Mouse (Mus musculus): ENCODE data around the gene Ubqln1. TPM values are rescaled to one million over a fixed set of nuclear protein-coding genes. Genes with fewer than 3 reads are reported as not detected.
A peak's percentile ranks its signal among the peaks of the same experiment; 100 is the strongest.

Gene Ubqln1
- total RNA-seq, 2 experiments from 2014 or later = 49.0 to 51.9 TPM

- Histone ChIP-seq H3K4me3 (no peak overlapping the region), H3K27ac (no peak overlapping the region)
- intact Hi-C loops (cut with DNase I) = no loop called here
- no peak for DNase-seq
- no peak for TF ChIP-seq CTCF (IDR thresholded peaks at IDR 0.05)
These were observed 83.8 kb downstream of the Ubqln1 start for GRCm38 (mm10) chr13:58131692-58132091.

DNA sequence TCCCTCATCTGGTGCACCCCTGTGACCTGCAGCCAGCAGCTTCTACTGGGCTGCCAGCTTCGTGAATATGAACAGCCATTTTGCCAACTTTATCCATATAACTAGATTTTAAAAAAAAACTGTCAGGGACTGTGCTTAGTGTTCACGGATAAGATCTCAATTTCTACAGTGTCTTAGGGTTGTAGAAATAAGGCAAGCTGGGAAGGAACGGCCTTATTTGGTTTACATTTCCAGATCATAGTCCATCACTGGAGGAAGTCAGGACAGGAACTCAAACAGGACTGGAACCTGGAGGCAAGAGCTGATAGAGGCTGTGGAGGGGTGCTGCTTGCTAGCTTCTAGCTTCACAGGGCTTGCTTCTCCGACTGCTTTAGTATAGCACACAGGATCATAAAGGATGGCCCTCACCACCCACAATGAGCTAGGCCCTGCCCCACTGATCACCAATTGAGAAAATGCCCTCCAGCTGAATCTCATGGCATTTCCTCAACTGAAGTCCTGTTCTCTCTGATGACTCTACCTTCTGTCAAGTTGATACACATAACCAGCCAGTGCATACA is 85.7 kb downstream of the Ubqln1 start:
- no peak for TF ChIP-seq CTCF (IDR thresholded peaks at IDR 0.05)

GRCm38 (mm10) chr13:58128768-58129671 is 86.4 kb downstream of the Ubqln1 start:
- peak overlapping the region; percentile 100 for H3K27ac ChIP-seq
- peak; percentile 9; the same call in 1 of the 2 replicates for TF ChIP-seq CTCF (IDR thresholded peaks at IDR 0.05)
- DNase-seq = peak; percentile 99
- peak overlapping the region; percentile 96 for H3K4me3 ChIP-seq
- intact Hi-C loops (cut with DNase I) = loop anchor here (2.0 to 10.0 kb wide), 2 partner anchors 28 to 256 kb away; partner anchors contain the start of genes 2210016F16Rik and Idnk

More for the DNA sequence above, 85.7 kb downstream of the Ubqln1 start:
- DNase-seq = no peak
- intact Hi-C loops (cut with DNase I) = loop anchor here (2.0 to 10.0 kb wide), 2 partner anchors 27 to 255 kb away; partner anchors contain the start of genes 2210016F16Rik and Idnk
- H3K27ac ChIP-seq = peak overlapping the region; percentile 100
- H3K4me3 ChIP-seq = peak overlapping the region; percentile 96

- TF ChIP-seq CTCF (IDR thresholded peaks at IDR 0.05) = no peak
- Histone ChIP-seq H3K4me3 (peak within 1 kb of the TSS; percentile 96), H3K27ac (peak within 1 kb of the TSS; percentile 100)
- peak; percentile 97 for DNase-seq
- intact Hi-C loops (cut with DNase I) = loop anchor here (2.0 to 10.0 kb wide), 2 partner anchors 28 to 256 kb away; partner anchors contain the start of genes 2210016F16Rik and Idnk
These were observed 87.1 kb downstream of the Ubqln1 start, which contains the start of gene Hnrnpa0 for GRCm38 (mm10) chr13:58128396-58128767. Gene Hnrnpa0, minus strand, starts transcription at chr13:58128556.

DNA sequence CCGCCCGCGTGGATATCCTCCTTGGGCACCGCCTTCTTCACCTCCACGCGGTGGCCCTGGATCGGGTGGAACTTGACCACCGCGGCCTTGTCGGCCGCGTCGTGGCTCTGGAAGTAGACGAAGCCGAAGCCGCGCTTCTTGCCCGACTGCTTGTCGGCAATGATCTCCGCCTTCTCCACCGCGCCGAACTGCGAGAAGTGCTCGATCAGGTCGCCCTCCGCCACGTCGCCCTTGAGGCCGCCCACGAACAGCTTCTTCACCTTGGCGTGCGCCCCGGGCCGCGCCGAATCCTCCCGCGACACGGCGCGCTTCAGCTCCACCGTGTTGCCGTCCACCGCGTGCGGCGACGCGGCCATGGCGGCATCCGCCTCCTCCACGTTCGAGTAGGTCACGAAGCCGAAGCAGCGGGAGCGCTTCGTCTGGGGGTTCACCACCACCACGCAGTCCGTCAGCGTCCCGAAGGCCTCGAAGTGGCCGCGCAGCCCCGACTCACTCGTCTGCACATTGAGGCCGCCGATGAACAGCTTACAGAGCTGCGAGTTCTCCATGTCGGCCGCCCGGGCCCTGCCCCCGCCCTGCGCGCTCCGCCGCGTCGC is 87.6 kb downstream of the Ubqln1 start:
- peak overlapping the region; percentile 100 for H3K27ac ChIP-seq
- peak overlapping the region; percentile 96 for H3K4me3 ChIP-seq
- peak; percentile 72 for DNase-seq
- intact Hi-C loops (cut with DNase I) = loop anchor here (2.0 to 10.0 kb wide), 2 partner anchors 29 to 257 kb away; partner anchors contain the start of genes 2210016F16Rik and Idnk
- TF ChIP-seq CTCF (IDR thresholded peaks at IDR 0.05) = no peak

DNA sequence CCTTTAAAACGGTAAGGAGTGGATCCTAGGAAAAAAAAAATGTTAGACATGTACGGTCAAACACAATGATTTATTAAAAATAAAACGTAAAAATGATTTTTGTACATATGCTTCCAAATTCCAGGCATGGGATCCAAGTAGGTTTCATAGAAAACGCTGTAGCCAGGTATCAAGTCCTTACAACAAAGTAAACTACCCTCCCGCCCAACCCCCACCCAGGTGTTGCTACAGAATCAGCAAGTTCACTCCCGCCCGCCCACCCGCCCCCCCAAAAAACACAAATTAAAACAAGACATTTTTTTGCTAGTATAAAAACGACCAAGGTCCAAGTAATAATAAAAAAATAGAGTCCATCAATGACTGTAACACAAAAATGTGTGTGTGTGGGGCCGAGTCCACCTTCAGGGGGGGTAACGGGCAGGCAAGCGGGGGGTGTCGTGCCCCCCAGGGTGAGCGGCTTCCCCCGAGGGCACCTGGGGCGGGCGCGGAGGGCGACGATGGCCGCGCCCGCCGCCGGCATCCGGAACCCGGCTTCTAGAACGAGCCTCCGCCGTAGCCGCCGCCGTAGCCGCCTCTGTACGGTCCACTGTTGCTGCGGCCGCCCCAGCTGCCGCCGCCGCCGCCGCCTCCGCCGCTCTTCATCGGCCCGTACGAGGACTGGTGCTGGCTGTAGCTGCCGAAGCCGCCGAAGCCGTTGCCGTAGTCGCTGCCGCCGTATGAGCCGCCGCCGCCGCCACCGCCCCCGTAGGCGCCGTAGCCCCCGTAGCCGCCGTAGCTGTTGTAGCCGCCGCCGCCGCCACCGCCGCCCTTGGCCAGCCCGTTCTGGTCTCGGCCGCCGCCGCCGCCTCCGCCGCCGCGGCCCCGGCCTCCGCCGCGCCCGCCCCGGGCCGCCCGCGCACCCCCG is 88.3 kb downstream of the Ubqln1 start:
- DNase-seq = peak; percentile 64
- Histone ChIP-seq H3K4me3 (peak overlapping the region; percentile 96), H3K27ac (peak overlapping the region; percentile 100)
- intact Hi-C loops (cut with DNase I) = loop anchor here (10.0 kb wide), 1 partner anchor 258 kb away; the partner anchor contains the start of gene 2210016F16Rik
- no peak for TF ChIP-seq CTCF (IDR thresholded peaks at IDR 0.05)

Other genes starting within 250 kb of the Ubqln1 start
- under 1 TPM; 0.36 to 0.67 TPM for gene Klhl3, start 102.1 kb downstream of the Ubqln1 start, total RNA-seq (2021)
- 10 to 100 TPM; 31.1 to 37.7 TPM for gene Hnrnpa0, start 87.1 kb downstream of the Ubqln1 start, total RNA-seq (2021)
- 10 to 100 TPM in 1 of 2 experiments, 1 to 10 TPM in 1; 8.0 to 10.8 TPM for gene Idnk, start 58.0 kb downstream of the Ubqln1 start, total RNA-seq (2021)
- gene Gkap1, start 60.0 kb upstream of the Ubqln1 start, total RNA-seq (2021) = 10 to 100 TPM; 27.5 to 31.9 TPM
- gene Kif27, start 143.5 kb upstream of the Ubqln1 start, total RNA-seq (2021) = under 1 TPM in 1 of 2 experiments, not detected in 1; 0.08 TPM
- 1 to 10 TPM; 5.2 to 7.6 TPM for gene 2210016F16Rik, start 169.6 kb upstream of the Ubqln1 start, total RNA-seq (2021)
- gene Rmi1, start 186.6 kb upstream of the Ubqln1 start, total RNA-seq (2021) = 1 to 10 TPM; 6.2 to 7.6 TPM
- gene Hnrnpk, start 187.7 kb upstream of the Ubqln1 start, total RNA-seq (2021) = 100 to 1,000 TPM; 239 to 294 TPM

All from gastrocnemius, adult 2 months (tissue).